Mouse (Mus musculus) effector memory CD4-positive, alpha-beta T cell, adult 7 months (primary cell): ENCODE results near the gene Bcl2a1c. TPM values are rescaled to one million over a fixed set of nuclear protein-coding genes. Genes with fewer than 3 reads are reported as not detected.

ENCODE experiments used
- polyA plus RNA-seq: library from polyadenylated mRNA; unstranded; fragments of 100-300 nt; shearing (Covaris generic); gene quantifications from one replicate; pipeline ENCODE4 v1.2.1, GENCODE M21; 2017

The Bcl2a1c gene
- 19.5 TPM for polyA plus RNA-seq

DNA sequence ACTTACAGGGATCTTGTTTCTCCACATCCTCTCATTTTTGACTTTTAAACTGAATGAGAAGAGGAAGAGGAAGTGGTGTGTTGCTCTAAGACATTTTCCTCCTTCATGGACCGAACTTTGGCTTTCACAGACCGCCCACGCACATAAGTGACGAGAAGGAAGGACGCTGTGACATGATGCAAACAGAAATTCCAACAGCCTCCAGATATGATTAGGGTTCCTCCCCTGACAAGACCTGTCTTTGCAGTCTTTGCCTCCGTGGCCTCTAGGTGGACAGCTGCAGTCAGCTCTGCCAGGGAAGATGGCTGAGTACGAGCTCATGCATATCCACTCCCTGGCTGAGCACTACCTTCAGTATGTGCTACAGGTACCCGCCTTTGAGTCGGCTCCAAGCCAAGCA is at the start of gene Bcl2a1c:
Gene Bcl2a1c (plus strand): TSS at position 281 of the 400 bp plus-strand sequence.

Other genes starting within 250 kb of the Bcl2a1c start
- 7.2 TPM for gene Crtap, start 60.5 kb downstream of the Bcl2a1c start, polyA plus RNA-seq
- gene Glb1, start 70.9 kb downstream of the Bcl2a1c start, polyA plus RNA-seq: 18.5 TPM
- gene Tmppe, start 71.0 kb downstream of the Bcl2a1c start, polyA plus RNA-seq: 9.2 TPM
- 0.65 TPM for gene Ccr4, start 174.8 kb downstream of the Bcl2a1c start, polyA plus RNA-seq
- not detected for gene C130032M10Rik, start 185.6 kb downstream of the Bcl2a1c start, polyA plus RNA-seq
- gene Trim71, start 234.2 kb downstream of the Bcl2a1c start, polyA plus RNA-seq: 0.04 TPM